Mouse (Mus musculus) myocyte (in vitro differentiated cells): ENCODE results near the gene Bcl9.

ENCODE experiments used
- CEBPB ChIP-seq: IDR thresholded peaks from 2 replicates; pipeline ENCODE4 v1.6.1; 2011; ENCODE audit warnings: mild to moderate bottlenecking, moderate library complexity; ENCODE audit not compliant: poor library complexity, insufficient read depth, severe bottlenecking
- E2F4 ChIP-seq: IDR thresholded peaks from one replicate; pipeline ENCODE4 v1.6.1; 2011; ENCODE audit warnings: mild to moderate bottlenecking, control low read depth, moderate library complexity; ENCODE audit not compliant: insufficient read depth
- MAX ChIP-seq: IDR thresholded peaks from one replicate; pipeline ENCODE4 v1.6.1; 2011; ENCODE audit warnings: low read depth, mild to moderate bottlenecking, control low read depth
- MYOD1 ChIP-seq, 3 experiments: IDR thresholded peaks; one replicate each; pipeline ENCODE4 v1.6.1; 2011; ENCODE audit warnings: control low read depth in 2 of 3, low read depth in 2 of 3, mild to moderate bottlenecking in 2 of 3, moderate library complexity in 1 of 3; ENCODE audit not compliant: insufficient read length in 2 of 3, control insufficient read depth in 1 of 3
- MYOG ChIP-seq, 3 experiments: IDR thresholded peaks; one replicate each; pipeline ENCODE4 v1.6.1; 2011; ENCODE audit warnings: control low read depth in 2 of 3, low read depth in 2 of 3, mild to moderate bottlenecking in 2 of 3; ENCODE audit not compliant: insufficient read length in 2 of 3, control insufficient read depth in 1 of 3, insufficient read depth in 1 of 3
- POLR2A ChIP-seq: IDR thresholded peaks from one replicate; pipeline ENCODE4 v1.6.1; 2011; ENCODE audit warnings: low read depth, mild to moderate bottlenecking, control low read depth, moderate library complexity; ENCODE audit not compliant: insufficient read length
- POLR2AphosphoS2 ChIP-seq: IDR thresholded peaks from one replicate; pipeline ENCODE4 v1.6.1; 2011; ENCODE audit warnings: low read depth, control low read depth; ENCODE audit not compliant: insufficient read length
- REST ChIP-seq: IDR thresholded peaks from one replicate; pipeline ENCODE4 v1.6.1; 2011; ENCODE audit warnings: mild to moderate bottlenecking, control low read depth, moderate library complexity; ENCODE audit not compliant: insufficient read depth, insufficient read length
- SRF ChIP-seq: IDR thresholded peaks from one replicate; pipeline ENCODE4 v1.6.1; 2011; ENCODE audit warnings: low read depth; ENCODE audit not compliant: control insufficient read depth, insufficient read length
- TCF12 ChIP-seq: IDR thresholded peaks from one replicate; pipeline ENCODE4 v1.6.1; 2011; ENCODE audit warnings: mild to moderate bottlenecking, control low read depth; ENCODE audit not compliant: poor library complexity, insufficient read depth, severe bottlenecking
- TCF3 ChIP-seq: IDR thresholded peaks from one replicate; pipeline ENCODE4 v1.6.1; 2011; ENCODE audit warnings: low read depth, control low read depth; ENCODE audit not compliant: insufficient read length
- USF1 ChIP-seq: IDR thresholded peaks from one replicate; pipeline ENCODE4 v1.6.1; 2011; ENCODE audit warnings: low read depth, mild to moderate bottlenecking, control low read depth, moderate library complexity

GRCm38 (mm10) chr3:97332172-97332571 lies 34.5 kb upstream of the Bcl9 start:
- TF ChIP-seq TCF3 (no peak), POLR2A (no peak), POLR2AphosphoS2 (no peak), MYOD1 (IDR thresholded peaks at IDR 0.05; ENCODE audit: control insufficient read depth in 1 of 3, insufficient read length in 2 of 3, low read depth in 2 of 3) (no peak), TCF12 (no peak), USF1 (no peak), SRF (no peak), MYOG (IDR thresholded peaks at IDR 0.05; ENCODE audit: control insufficient read depth in 1 of 3, insufficient read depth in 1 of 3, insufficient read length in 2 of 3, low read depth in 2 of 3) (no peak), E2F4 (no peak), MAX (no peak), CEBPB (no peak), REST (no peak)
